ENCODE assay signal across 23 mouse cellular contexts in genomic region chr13:45040195-45040594, GRCm38 (mm10). TPM values are rescaled to one million over a fixed set of nuclear protein-coding genes. Genes with fewer than 3 reads are reported as not detected.
"Had no signal": no experiment of that assay in that cellular context is flagged by ENCODE, and none has a peak within 500 bp of the region (broad histone marks: within the 10 kb centered on the region; RNA-seq: fewer than 3 reads in every experiment).

No protein-coding gene starts in this region.

- H3K4me2 ChIP-seq: liver, embryonic 13.5 days; midbrain, embryonic 15.5 days; neural tube, embryonic 12.5 days; neural tube, embryonic 15.5 days had no signal

- ATAC-seq: intestine, postnatal 0 days; lung, postnatal 0 days; midbrain, embryonic 15.5 days had no signal

- H3K27ac ChIP-seq: kidney, postnatal 0 days; layer of hippocampus, adult 2 months; liver, embryonic 13.5 days; midbrain, embryonic 10.5 days; midbrain, embryonic 15.5 days; neural tube, embryonic 12.5 days; neural tube, embryonic 15.5 days had no signal

- H3K9me3 ChIP-seq: liver, embryonic 13.5 days; midbrain, embryonic 10.5 days; midbrain, embryonic 15.5 days; neural tube, embryonic 12.5 days; neural tube, embryonic 15.5 days had no signal

- H3K36me3 ChIP-seq: liver, embryonic 13.5 days; midbrain, embryonic 10.5 days; midbrain, embryonic 15.5 days; neural tube, embryonic 12.5 days; neural tube, embryonic 15.5 days had no signal

- H3K4me3 ChIP-seq: layer of hippocampus, adult 2 months; liver, embryonic 13.5 days; midbrain, embryonic 10.5 days; midbrain, embryonic 15.5 days; neural tube, embryonic 12.5 days; neural tube, embryonic 15.5 days had no signal

- H3K4me1 ChIP-seq: liver, embryonic 13.5 days; midbrain, embryonic 10.5 days; midbrain, embryonic 15.5 days; neural tube, embryonic 12.5 days had no signal

- H3K27me3 ChIP-seq: midbrain, embryonic 15.5 days; neural tube, embryonic 12.5 days; neural tube, embryonic 15.5 days had no signal

- DNase-seq: kidney, adult 2 months; kidney, postnatal 25 days; layer of hippocampus, adult 9-11 months; liver, embryonic 13.5 days; lung, adult 2 months; lung, postnatal 36 days; thymus, adult 2 months; thymus, postnatal 14 days; thymus, postnatal 4 days had no signal

- H3K9ac ChIP-seq: liver, embryonic 13.5 days; midbrain, embryonic 15.5 days; neural tube, embryonic 12.5 days; neural tube, embryonic 15.5 days had no signal

RNA-seq across cellular contexts. Expression of gene Gm9817, which starts 38.3 kb away (rescaled TPM):
- total RNA-seq: layer of hippocampus, adult 2 months; left cerebral cortex, adult 18-20 months; left cerebral cortex, postnatal 36 days; liver, adult 2 months had no signal
- polyA plus RNA-seq: kidney, adult 2 months; limb, embryonic 11.5 days; liver, adult 2 months; liver, embryonic 13.5 days; liver, embryonic 16.5 days; midbrain, embryonic 10.5 days; neural tube, embryonic 12.5 days; neural tube, embryonic 15.5 days; spleen, adult 2 months; thymus, adult 2 months had no signal
